Mouse (Mus musculus) layer of hippocampus, adult 9-11 months (tissue): ENCODE measurements around the gene Notch2.

Experiments
- DNase-seq: peaks from one replicate; pipeline ENCODE4 v3.0.0; 2022

The Notch2 gene

GRCm38 (mm10) chr3:98013401-98014281, at the start of gene Notch2:
Notch2 (plus strand) TSS chr3:98013527.
- DNase-seq = peak; percentile 91

GRCm38 (mm10) chr3:97964878-97965353, 48.4 kb upstream of the Notch2 start:
- peak; percentile 33 for DNase-seq

GRCm38 (mm10) chr3:97967627-97968026, 45.7 kb upstream of the Notch2 start:
- DNase-seq = no peak

GRCm38 (mm10) chr3:97968191-97968590, 45.1 kb upstream of the Notch2 start:
- no peak for DNase-seq

- DNase-seq = no peak
These were observed 44.3 kb upstream of the Notch2 start for GRCm38 (mm10) chr3:97969019-97969418.

- no peak for DNase-seq
These were observed 42.2 kb upstream of the Notch2 start for GRCm38 (mm10) chr3:97971117-97971516.

GRCm38 (mm10) chr3:97972200-97972599, 41.1 kb upstream of the Notch2 start:
- DNase-seq = no peak

- DNase-seq = no peak
These were observed 40.6 kb upstream of the Notch2 start for GRCm38 (mm10) chr3:97972707-97973106.

- DNase-seq = no peak
These were observed 40.0 kb upstream of the Notch2 start for GRCm38 (mm10) chr3:97973306-97973705.

- no peak for DNase-seq
These were observed 39.0 kb upstream of the Notch2 start for GRCm38 (mm10) chr3:97974197-97974770.

- DNase-seq = no peak
These were observed 36.6 kb upstream of the Notch2 start for GRCm38 (mm10) chr3:97976706-97977105.

- DNase-seq = no peak
These were observed 34.6 kb upstream of the Notch2 start for GRCm38 (mm10) chr3:97978710-97979109.

- DNase-seq = no peak
These were observed 32.5 kb upstream of the Notch2 start for GRCm38 (mm10) chr3:97980683-97981327.

GRCm38 (mm10) chr3:97981376-97981906, 31.9 kb upstream of the Notch2 start:
- no peak for DNase-seq

GRCm38 (mm10) chr3:97984870-97985506, 28.3 kb upstream of the Notch2 start:
- no peak for DNase-seq

- DNase-seq = no peak
These were observed 27.6 kb upstream of the Notch2 start for GRCm38 (mm10) chr3:97985691-97986090.

- DNase-seq = no peak
These were observed 26.2 kb upstream of the Notch2 start for GRCm38 (mm10) chr3:97987153-97987552.

GRCm38 (mm10) chr3:97988756-97989155, 24.6 kb upstream of the Notch2 start:
- DNase-seq = no peak

GRCm38 (mm10) chr3:97990576-97990975, 22.8 kb upstream of the Notch2 start:
- no peak for DNase-seq

GRCm38 (mm10) chr3:97992289-97992688, 21.0 kb upstream of the Notch2 start:
- no peak for DNase-seq

GRCm38 (mm10) chr3:97993196-97993595, 20.1 kb upstream of the Notch2 start:
- no peak for DNase-seq

- DNase-seq = no peak
These were observed 19.3 kb upstream of the Notch2 start for GRCm38 (mm10) chr3:97993920-97994545.
